Mouse (Mus musculus) liver, embryonic 14.5 days (tissue): ENCODE measurements around the gene Cryaa. TPM values are rescaled to one million over a fixed set of nuclear protein-coding genes. Genes with fewer than 3 reads are reported as not detected.
"Not testable (repeated sequence)": the region's sequence is repeated elsewhere in the genome, so short reads cannot be mapped to it uniquely, and the experiment has no call there.

Experiments used
- ATAC-seq: fragments of 200-750 bp; cut with Nextera tagmentation; 2 replicates; pipeline ENCODE4 v1.8.0; 2017; ENCODE audit warnings: moderate number of reproducible peaks, mild to moderate bottlenecking, moderate library complexity; ENCODE audit not compliant: insufficient read depth
- DNase-seq, 3 experiments: peaks; one replicate each; pipeline ENCODE4 v3.0.0-alpha.2; 2012 to 2013; ENCODE audit warnings: low read depth in 3 of 3, low spot score in 3 of 3
- H3K27ac ChIP-seq: fragments of 300-500 bp; sonication (generic); 2 replicates; pipeline ENCODE4 v1.5.1; 2014; ENCODE audit warnings: moderate library complexity, mild to moderate bottlenecking, control low read depth, inconsistent platforms
- H3K27me3 ChIP-seq: fragments of 300-500 bp; sonication (generic); 2 replicates; pipeline ENCODE4 v1.6.1; 2014; ENCODE audit warnings: mild to moderate bottlenecking, low read length, moderate library complexity; ENCODE audit not compliant: control insufficient read depth, insufficient read depth
- H3K36me3 ChIP-seq: fragments of 300-500 bp; sonication (generic); replicated peaks from 2 replicates; pipeline ENCODE4 v1.6.1; 2014; ENCODE audit warnings: low read depth; ENCODE audit not compliant: control insufficient read depth, insufficient read depth
- H3K4me1 ChIP-seq, 2 experiments: fragments of 200-500 bp in 1 of 2; fragments of 300-500 bp in 1 of 2; sonication (generic) in 1 of 2; replicated peaks; 2 replicates each; pipeline ENCODE4 v1.6.1; 2012 to 2014; ENCODE audit warnings: antibody characterized with exemption in 1 of 2, inconsistent platforms in 1 of 2, low read length in 1 of 2; ENCODE audit not compliant: control insufficient read depth in 2 of 2, insufficient read depth in 2 of 2
- H3K4me2 ChIP-seq: fragments of 300-500 bp; sonication (generic); 2 replicates; pipeline ENCODE4 v1.6.1; 2014; ENCODE audit warnings: low read depth, mild to moderate bottlenecking, control low read depth, moderate library complexity
- H3K4me3 ChIP-seq, 2 experiments: fragments of 200-500 bp in 1 of 2; fragments of 300-500 bp in 1 of 2; sonication (generic) in 1 of 2; 2 replicates each; pipeline ENCODE4 v1.5.1; 2012 to 2014; ENCODE audit warnings: low read depth in 2 of 2, low read length in 2 of 2, mild to moderate bottlenecking in 2 of 2, control low read depth in 1 of 2, inconsistent platforms in 1 of 2, moderate library complexity in 1 of 2; ENCODE audit not compliant: insufficient read depth in 1 of 2
- H3K9ac ChIP-seq: fragments of 300-500 bp; sonication (generic); replicated peaks from 2 replicates; pipeline ENCODE4 v1.6.1; 2014; ENCODE audit warnings: mild to moderate bottlenecking, control low read depth, moderate library complexity
- H3K9me3 ChIP-seq: fragments of 300-500 bp; sonication (generic); 2 replicates; pipeline ENCODE4 v1.6.1; 2016; ENCODE audit warnings: low read length, mixed read lengths; ENCODE audit not compliant: control insufficient read depth
- CTCF ChIP-seq: IDR thresholded peaks from 2 replicates; pipeline ENCODE4 v1.5.1; 2016; ENCODE audit warnings: antibody characterized with exemption, low read depth, control low read depth
- EP300 ChIP-seq: IDR thresholded peaks from 2 replicates; pipeline ENCODE4 v1.6.1; 2016; ENCODE audit warnings: antibody characterized with exemption, low read depth
- WGBS: fragments of 180-500 bp; shearing (Covaris S2); extraction: QIAGEN DNeasy Blood & Tissue Kit; methylation state at CpG from one replicate; pipeline ENCODE4 v1.1.7; 2014; ENCODE audit not compliant: insufficient replicate concordance; 5-methylcytosine and 5-hydroxymethylcytosine counted together
- polyA plus RNA-seq, 2 experiments: library from polyadenylated mRNA; depleted of rRNA in 1 of 2; stranded (reverse) in 1 of 2; unstranded in 1 of 2; fragments of >200 nt; fragmentation: Nextera tagmentation in 1 of 2; extraction: Ambion mirVana in 1 of 2; gene quantifications; 2 replicates each; pipeline versions ENCODE4 v1.2.1 to v1.2.3; 2012 to 2014

Cryaa gene
- polyA plus RNA-seq, 2 experiments, result not detected

- DNase-seq (peak in 2 of 3 experiments; percentile 29 to 35), ATAC-seq (no peak)
- H3K36me3 ChIP-seq, result no peaks in the 10 kb centered on the region
Measured at GRCm38 (mm10) chr17:31693330-31694022, 15.9 kb downstream of the Cryaa start.

GRCm38 (mm10) chr17:31694023-31694376, 16.4 kb downstream of the Cryaa start:
- TF ChIP-seq CTCF (no peak), EP300 (no peak)
- ATAC-seq (no peak), DNase-seq (no peak)
- Histone ChIP-seq H3K9ac (no peak overlapping the region), H3K4me3 (no peak overlapping the region), H3K4me2 (no peak overlapping the region), H3K4me1 (peaks cover 0 to 6% of the 10 kb centered on the region in 2 experiments; a peak in 2 of 4 replicates), H3K9me3 (no peaks in the 10 kb centered on the region), H3K27ac (no peak overlapping the region), H3K36me3 (no peaks in the 10 kb centered on the region), H3K27me3 (no peaks in the 10 kb centered on the region)
- WGBS, result 48% methylated on average over 7 of the region's 7 CpGs

More at GRCm38 (mm10) chr17:31693330-31694022, 15.9 kb downstream of the Cryaa start:
- no peaks in the 10 kb centered on the region for H3K27me3 ChIP-seq
- H3K4me3 ChIP-seq, result no peak overlapping the region
- TF ChIP-seq CTCF (peak; percentile 88), EP300 (no peak)
- no peak overlapping the region for H3K27ac ChIP-seq
- 3% methylated on average over 20 of the region's 20 CpGs for WGBS
- peaks cover 0 to 6% of the 10 kb centered on the region in 2 experiments; a peak in 2 of 4 replicates for H3K4me1 ChIP-seq
- H3K9ac ChIP-seq, result no peak overlapping the region
- H3K9me3 ChIP-seq, result no peaks in the 10 kb centered on the region
- H3K4me2 ChIP-seq, result peak overlapping the region; percentile 29; the same call in 1 of the 2 replicates

GRCm38 (mm10) chr17:31694949-31695348, 17.3 kb downstream of the Cryaa start:
- H3K4me2 ChIP-seq, result no peak overlapping the region
- no peak overlapping the region for H3K4me3 ChIP-seq
- H3K9me3 ChIP-seq, result no peaks in the 10 kb centered on the region
- no peak overlapping the region for H3K27ac ChIP-seq
- no peak for DNase-seq
- peaks cover 0 to 6% of the 10 kb centered on the region in 2 experiments; a peak in 2 of 4 replicates for H3K4me1 ChIP-seq
- H3K9ac ChIP-seq, result no peak overlapping the region
- H3K27me3 ChIP-seq, result no peaks in the 10 kb centered on the region
- TF ChIP-seq EP300 (no peak), CTCF (no peak)
- H3K36me3 ChIP-seq, result no peaks in the 10 kb centered on the region
- WGBS, result 39% methylated on average over 1 of the region's 1 CpGs
- ATAC-seq, result no peak

GRCm38 (mm10) chr17:31695356-31695755, 17.7 kb downstream of the Cryaa start:
- H3K27me3 ChIP-seq, H3K4me1 ChIP-seq, H3K9me3 ChIP-seq, DNase-seq, H3K9ac ChIP-seq, H3K27ac ChIP-seq, ATAC-seq, H3K4me3 ChIP-seq, H3K36me3 ChIP-seq, H3K4me2 ChIP-seq: not testable (repeated sequence)
- 40% methylated on average over 6 of the region's 7 CpGs for WGBS

GRCm38 (mm10) chr17:31698347-31698746, 20.7 kb downstream of the Cryaa start:
- ATAC-seq (no peak), DNase-seq (no peak)
- Histone ChIP-seq H3K27me3 (no peaks in the 10 kb centered on the region), H3K9ac (no peak overlapping the region), H3K27ac (no peak overlapping the region), H3K36me3 (no peaks in the 10 kb centered on the region), H3K4me1 (peaks cover 0 to 5% of the 10 kb centered on the region in 2 experiments; a peak in 2 of 4 replicates), H3K4me2 (no peak overlapping the region), H3K9me3 (no peaks in the 10 kb centered on the region), H3K4me3 (no peak overlapping the region)
- 65% methylated on average over 11 of the region's 11 CpGs for WGBS
- no peak for TF ChIP-seq EP300
- no peak for TF ChIP-seq CTCF
